Mouse (Mus musculus): ENCODE data around the gene Gm3285. TPM values are rescaled to one million over a fixed set of nuclear protein-coding genes. Genes with fewer than 3 reads are reported as not detected.

Gm3285 gene
- polyA plus RNA-seq, 1 experiment from 2014 or later, result not detected

GRCm38 (mm10) chr10:77864067-77864761 is 2.4 kb downstream of the Gm3285 start:
- Histone ChIP-seq H3K27me3 (no peaks in the 10 kb centered on the region), H3K27ac (peak overlapping the region; percentile 16; the same call in 1 of the 2 replicates), H3K4me3 (peak overlapping the region; percentile 19), H3K9me3 (no peaks in the 10 kb centered on the region), H3K36me3 (no peaks in the 10 kb centered on the region), H3K4me1 (no peaks in the 10 kb centered on the region), H3K4me2 (peak overlapping the region; percentile 46), H3K9ac (0 out of 2 replicates have a peak overlapping the region, but pooled peaks have one; percentile 27)
- peak; percentile 53 for ATAC-seq (ENCODE audit: insufficient number of reproducible peaks, insufficient read depth, low FRiP score, low TSS enrichment, low read depth)
- WGBS, result 32% methylated on average over 14 of the region's 14 CpGs

GRCm38 (mm10) chr10:77864762-77865143 is 3.0 kb downstream of the Gm3285 start:
- Histone ChIP-seq H3K4me2 (peak overlapping the region; percentile 46), H3K36me3 (no peaks in the 10 kb centered on the region), H3K4me1 (no peaks in the 10 kb centered on the region), H3K27me3 (no peaks in the 10 kb centered on the region), H3K27ac (no peak overlapping the region), H3K9me3 (no peaks in the 10 kb centered on the region), H3K9ac (0 out of 2 replicates have a peak overlapping the region, but pooled peaks have one; percentile 27), H3K4me3 (peak overlapping the region; percentile 19)
- no peak for ATAC-seq (ENCODE audit: insufficient number of reproducible peaks, insufficient read depth, low FRiP score, low TSS enrichment, low read depth)
- 39% methylated on average over 11 of the region's 11 CpGs for whole genome bisulfite sequencing

- Histone ChIP-seq H3K4me3 (no peak overlapping the region), H3K4me1 (no peaks in the 10 kb centered on the region), H3K9me3 (no peaks in the 10 kb centered on the region), H3K27ac (no peak overlapping the region), H3K27me3 (no peaks in the 10 kb centered on the region), H3K36me3 (no peaks in the 10 kb centered on the region), H3K4me2 (no peak overlapping the region), H3K9ac (no peak overlapping the region)
- WGBS, result 7% methylated on average over 1 of the region's 1 CpGs
- ATAC-seq (ENCODE audit: insufficient number of reproducible peaks, insufficient read depth, low FRiP score, low TSS enrichment, low read depth), result no peak
These were observed 5.8 kb downstream of the Gm3285 start for GRCm38 (mm10) chr10:77867546-77867945.

GRCm38 (mm10) chr10:77869651-77870050 is 7.9 kb downstream of the Gm3285 start:
- Histone ChIP-seq H3K4me1 (no peaks in the 10 kb centered on the region), H3K4me2 (no peak overlapping the region), H3K9ac (no peak overlapping the region), H3K9me3 (no peaks in the 10 kb centered on the region), H3K27ac (no peak overlapping the region), H3K27me3 (no peaks in the 10 kb centered on the region), H3K36me3 (no peaks in the 10 kb centered on the region), H3K4me3 (no peak overlapping the region)
- 89% methylated on average over 7 of the region's 7 CpGs for WGBS
- no peak for ATAC-seq (ENCODE audit: insufficient number of reproducible peaks, insufficient read depth, low FRiP score, low TSS enrichment, low read depth)

GRCm38 (mm10) chr10:77878985-77879384 is 17.2 kb downstream of the Gm3285 start:
- no peak overlapping the region for H3K4me2 ChIP-seq
- H3K27me3 ChIP-seq, result no peaks in the 10 kb centered on the region
- no peaks in the 10 kb centered on the region for H3K4me1 ChIP-seq
- H3K9ac ChIP-seq, result no peak overlapping the region
- H3K27ac ChIP-seq, result no peak overlapping the region
- 63% methylated on average over 6 of the region's 6 CpGs for WGBS
- no peak for ATAC-seq (ENCODE audit: insufficient number of reproducible peaks, insufficient read depth, low FRiP score, low TSS enrichment, low read depth)
- no peaks in the 10 kb centered on the region for H3K36me3 ChIP-seq
- no peak overlapping the region for H3K4me3 ChIP-seq
- H3K9me3 ChIP-seq, result no peaks in the 10 kb centered on the region

GRCm38 (mm10) chr10:77880305-77880704 is 18.5 kb downstream of the Gm3285 start:
- Histone ChIP-seq H3K27me3 (no peaks in the 10 kb centered on the region), H3K9me3 (no peaks in the 10 kb centered on the region), H3K36me3 (no peaks in the 10 kb centered on the region), H3K4me1 (no peaks in the 10 kb centered on the region), H3K9ac (no peak overlapping the region), H3K4me3 (no peak overlapping the region), H3K4me2 (no peak overlapping the region), H3K27ac (no peak overlapping the region)
- no peak for ATAC-seq (ENCODE audit: insufficient number of reproducible peaks, insufficient read depth, low FRiP score, low TSS enrichment, low read depth)
- WGBS, result 79% methylated on average over 3 of the region's 3 CpGs

- WGBS, result 91% methylated on average over 5 of the region's 5 CpGs
- no peak for ATAC-seq (ENCODE audit: insufficient number of reproducible peaks, insufficient read depth, low FRiP score, low TSS enrichment, low read depth)
- no peaks in the 10 kb centered on the region for H3K36me3 ChIP-seq
- no peaks in the 10 kb centered on the region for H3K9me3 ChIP-seq
- no peak overlapping the region for H3K4me2 ChIP-seq
- no peaks in the 10 kb centered on the region for H3K4me1 ChIP-seq
- H3K27me3 ChIP-seq, result no peaks in the 10 kb centered on the region
- H3K9ac ChIP-seq, result no peak overlapping the region
- H3K4me3 ChIP-seq, result no peak overlapping the region
- no peak overlapping the region for H3K27ac ChIP-seq
These were observed 20.8 kb downstream of the Gm3285 start for GRCm38 (mm10) chr10:77882553-77882952.

- Histone ChIP-seq H3K9me3 (peaks cover 4% of the 10 kb centered on the region; the same call in 1 of the 2 replicates), H3K27ac (no peak overlapping the region), H3K36me3 (no peaks in the 10 kb centered on the region), H3K4me1 (no peaks in the 10 kb centered on the region), H3K4me3 (no peak overlapping the region), H3K9ac (no peak overlapping the region), H3K4me2 (no peak overlapping the region), H3K27me3 (no peaks in the 10 kb centered on the region)
- 59% methylated on average over 12 of the region's 12 CpGs for WGBS
- ATAC-seq (ENCODE audit: insufficient number of reproducible peaks, insufficient read depth, low FRiP score, low TSS enrichment, low read depth), result no peak
These were observed 24.4 kb downstream of the Gm3285 start for GRCm38 (mm10) chr10:77886007-77886747.

- Histone ChIP-seq H3K4me2 (no peak overlapping the region), H3K27me3 (no peaks in the 10 kb centered on the region), H3K4me3 (no peak overlapping the region), H3K9ac (no peak overlapping the region), H3K9me3 (peaks cover 4% of the 10 kb centered on the region; the same call in 1 of the 2 replicates), H3K27ac (no peak overlapping the region), H3K36me3 (no peaks in the 10 kb centered on the region), H3K4me1 (no peaks in the 10 kb centered on the region)
- WGBS, result 84% methylated on average over 8 of the region's 8 CpGs
- ATAC-seq (ENCODE audit: insufficient number of reproducible peaks, insufficient read depth, low FRiP score, low TSS enrichment, low read depth), result no peak
These were observed 29.3 kb downstream of the Gm3285 start for GRCm38 (mm10) chr10:77890987-77891565.

- Histone ChIP-seq H3K27me3 (no peaks in the 10 kb centered on the region), H3K9ac (no peak overlapping the region), H3K9me3 (no peaks in the 10 kb centered on the region), H3K4me2 (no peak overlapping the region), H3K4me1 (0 out of 2 replicates have a peak, but pooled peaks cover 1% of the 10 kb centered on the region), H3K36me3 (no peaks in the 10 kb centered on the region), H3K4me3 (no peak overlapping the region), H3K27ac (no peak overlapping the region)
- WGBS, result 56% methylated on average over 5 of the region's 5 CpGs
- ATAC-seq (ENCODE audit: insufficient number of reproducible peaks, insufficient read depth, low FRiP score, low TSS enrichment, low read depth), result no peak
These were observed 33.8 kb downstream of the Gm3285 start for GRCm38 (mm10) chr10:77895562-77895961.

GRCm38 (mm10) chr10:77900126-77900525 is 38.4 kb downstream of the Gm3285 start:
- Histone ChIP-seq H3K36me3 (no peaks in the 10 kb centered on the region), H3K9ac (no peak overlapping the region), H3K4me1 (peaks cover 18% of the 10 kb centered on the region), H3K27ac (no peak overlapping the region), H3K4me3 (no peak overlapping the region), H3K4me2 (no peak overlapping the region), H3K9me3 (no peaks in the 10 kb centered on the region), H3K27me3 (peaks cover 10% of the 10 kb centered on the region)
- 79% methylated on average over 7 of the region's 7 CpGs for WGBS
- no peak for ATAC-seq (ENCODE audit: insufficient number of reproducible peaks, insufficient read depth, low FRiP score, low TSS enrichment, low read depth)

Data from embryonic facial prominence, embryonic 13.5 days (tissue).